Mouse (Mus musculus) heart, adult 11 months (tissue): ENCODE measurements around the gene Plxna1.

Experiments
- DNase-seq: peaks from one replicate; pipeline ENCODE4 v3.0.0; 2022

The Plxna1 gene

GRCm38 (mm10) chr6:89362281-89363106 is at the start of gene Plxna1:
Plxna1 (minus strand) TSS chr6:89362620.
- DNase-seq: peak; percentile 97

GRCm38 (mm10) chr6:89409041-89409440 is 46.6 kb upstream of the Plxna1 start:
- DNase-seq: no peak

- DNase-seq: no peak
Observed at GRCm38 (mm10) chr6:89408259-89408658, 45.8 kb upstream of the Plxna1 start.

GRCm38 (mm10) chr6:89407247-89407889 is 44.9 kb upstream of the Plxna1 start:
- DNase-seq: no peak

- peak; percentile 94 for DNase-seq
Observed at GRCm38 (mm10) chr6:89404964-89405363, 42.5 kb upstream of the Plxna1 start.

- DNase-seq: peak; percentile 95
Observed at GRCm38 (mm10) chr6:89403257-89404225, 41.1 kb upstream of the Plxna1 start.

GRCm38 (mm10) chr6:89402406-89402805 is 40.0 kb upstream of the Plxna1 start:
- no peak for DNase-seq

- DNase-seq: no peak
Observed at GRCm38 (mm10) chr6:89399564-89399963, 37.1 kb upstream of the Plxna1 start.

GRCm38 (mm10) chr6:89397919-89398318 is 35.5 kb upstream of the Plxna1 start:
- DNase-seq: no peak

GRCm38 (mm10) chr6:89393820-89394219 is 31.4 kb upstream of the Plxna1 start:
- DNase-seq: no peak

GRCm38 (mm10) chr6:89392213-89392612 is 29.8 kb upstream of the Plxna1 start:
- no peak for DNase-seq

GRCm38 (mm10) chr6:89389771-89390170 is 27.4 kb upstream of the Plxna1 start:
- DNase-seq: no peak

- DNase-seq: no peak
Observed at GRCm38 (mm10) chr6:89386956-89387355, 24.5 kb upstream of the Plxna1 start.

GRCm38 (mm10) chr6:89384699-89385098 is 22.3 kb upstream of the Plxna1 start:
- no peak for DNase-seq

GRCm38 (mm10) chr6:89381851-89382250 is 19.4 kb upstream of the Plxna1 start:
- DNase-seq: no peak

- no peak for DNase-seq
Observed at GRCm38 (mm10) chr6:89381172-89381571, 18.8 kb upstream of the Plxna1 start.

- no peak for DNase-seq
Observed at GRCm38 (mm10) chr6:89380751-89381150, 18.3 kb upstream of the Plxna1 start.

GRCm38 (mm10) chr6:89378264-89378663 is 15.8 kb upstream of the Plxna1 start:
- DNase-seq: no peak

GRCm38 (mm10) chr6:89368812-89369211 is 6.4 kb upstream of the Plxna1 start:
- DNase-seq: peak; percentile 93

GRCm38 (mm10) chr6:89364342-89364741 is 1.9 kb upstream of the Plxna1 start:
- peak; percentile 96 for DNase-seq

GRCm38 (mm10) chr6:89363107-89363451 is 659 bp upstream of the Plxna1 start:
- no peak for DNase-seq

GRCm38 (mm10) chr6:89361418-89362280 is 771 bp downstream of the Plxna1 start:
- DNase-seq: peak; percentile 97
